Mouse (Mus musculus) cerebellum, adult 18-20 months (tissue): ENCODE measurements at regions not wholly inside any gene's neighbourhood (a gene's known extent, or its start where the extent isn't known, plus 50 kb on each side); places are given as distances from the start of the nearest gene placed in this dataset.

ENCODE experiments used
- DNase-seq, 2 experiments: peaks; one replicate each; pipeline ENCODE4 v3.0.0; 2021

- DNase-seq = no peak
These were observed 227.4 kb upstream of the Tmem132c start for GRCm38 (mm10) chr5:127014166-127014565.

GRCm38 (mm10) chr5:127016467-127017060 is 225.0 kb upstream of the Tmem132c start:
- DNase-seq = peak in 1 of 2 experiments; percentile 3

- DNase-seq = peak; percentile 7 to 19
These were observed 223.6 kb upstream of the Tmem132c start for GRCm38 (mm10) chr5:127017971-127018370.

- no peak for DNase-seq
These were observed 205.1 kb upstream of the Tmem132c start for GRCm38 (mm10) chr5:127036472-127036871.

GRCm38 (mm10) chr5:127057770-127058169 is 183.8 kb upstream of the Tmem132c start:
- DNase-seq = no peak

- DNase-seq = no peak
These were observed 167.3 kb upstream of the Tmem132c start for GRCm38 (mm10) chr5:127074327-127074726.
